Mouse (Mus musculus) kidney, adult 11 months (tissue): ENCODE data around the gene Sema6d.

Source experiments
- DNase-seq: peaks from one replicate; pipeline ENCODE4 v3.0.0; 2022

Gene Sema6d

GRCm38 (mm10) chr2:124620470-124620869 is 530.7 kb downstream of the Sema6d start:
- no peak for DNase-seq

- no peak for DNase-seq
Observed at GRCm38 (mm10) chr2:124621972-124622621, 532.3 kb downstream of the Sema6d start.

- DNase-seq, result no peak
Observed at GRCm38 (mm10) chr2:124624247-124624929, 534.6 kb downstream of the Sema6d start.

- no peak for DNase-seq
Observed at GRCm38 (mm10) chr2:124626425-124626824, 536.7 kb downstream of the Sema6d start.

GRCm38 (mm10) chr2:124627664-124628063 is 537.9 kb downstream of the Sema6d start:
- no peak for DNase-seq

DNA sequence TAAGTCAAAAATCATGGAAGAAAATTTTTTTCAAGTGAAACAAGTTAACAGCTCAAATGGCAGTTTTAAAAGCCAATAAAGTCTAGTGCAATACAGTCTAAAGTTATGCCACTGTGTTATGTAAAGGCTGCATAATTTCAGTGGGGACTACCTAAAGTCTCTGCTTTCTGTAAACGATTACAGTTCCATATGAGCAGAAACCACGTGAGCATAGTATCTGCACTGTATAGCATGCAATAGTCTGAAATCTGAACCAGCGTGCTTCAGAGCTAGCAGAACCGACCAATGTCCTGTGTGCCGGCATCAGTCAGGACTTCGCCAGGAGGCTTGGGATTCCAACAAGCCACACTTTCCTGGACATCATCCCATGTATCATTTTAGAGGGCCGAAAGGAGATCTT is 538.9 kb downstream of the Sema6d start:
- DNase-seq, result no peak

DNA sequence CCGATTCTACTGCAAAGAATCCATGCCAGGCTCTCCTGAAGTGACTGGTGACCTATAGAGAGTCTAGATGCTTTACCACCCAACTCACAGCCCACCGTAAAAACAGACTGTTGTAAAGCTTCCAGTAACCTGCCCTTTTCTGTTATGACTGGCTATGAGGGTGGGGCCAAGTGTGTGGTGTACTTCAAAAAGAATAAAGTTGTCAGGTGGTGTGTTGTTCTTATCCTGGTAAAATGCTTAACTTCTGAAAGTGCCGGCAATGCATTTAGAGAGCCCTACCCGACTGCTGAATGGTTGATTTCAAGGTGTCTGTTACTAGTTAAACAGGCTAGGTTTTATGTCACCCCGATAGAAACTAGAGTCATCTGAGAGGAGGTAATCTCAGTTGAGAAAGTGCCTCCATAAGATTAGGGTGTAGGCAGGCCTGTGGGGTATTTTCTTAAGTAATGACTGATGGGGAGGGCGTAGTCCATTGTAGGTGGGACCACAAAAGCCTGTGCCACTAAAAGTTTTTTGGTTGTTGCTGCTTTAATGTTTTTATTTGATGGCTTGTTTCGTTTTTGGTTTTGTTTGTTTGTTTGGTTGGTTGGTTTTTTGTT is 544.7 kb downstream of the Sema6d start:
- no peak for DNase-seq

DNA sequence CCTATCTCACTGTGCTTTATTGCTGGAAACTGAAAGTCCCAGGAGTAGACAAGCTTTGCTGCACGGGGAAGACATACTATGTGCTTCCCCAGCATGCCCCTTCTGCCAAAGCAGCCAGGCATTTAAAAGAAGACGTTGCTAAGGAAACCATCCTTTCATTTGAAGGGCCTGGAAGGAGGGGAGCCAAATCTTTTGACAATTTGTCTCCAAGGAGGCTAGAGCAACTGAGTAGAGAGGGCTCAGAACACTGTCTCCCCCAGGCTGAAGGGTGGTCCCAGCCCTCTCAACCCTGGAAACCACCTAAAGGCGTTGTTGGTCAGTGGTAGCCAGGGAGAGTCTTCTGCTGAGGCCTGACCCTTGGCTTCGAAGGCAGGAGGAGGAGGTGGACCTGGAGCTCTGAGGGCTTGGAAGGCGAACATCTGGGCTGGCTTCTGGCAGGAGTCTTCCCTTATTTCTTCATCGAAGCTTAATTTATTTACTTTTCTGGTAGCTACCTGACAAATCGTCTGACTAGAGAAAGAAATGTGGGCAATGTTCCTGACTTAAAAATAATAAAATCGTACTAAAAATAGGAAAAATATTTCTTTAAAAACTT is 545.6 kb downstream of the Sema6d start:
- no peak for DNase-seq

DNA sequence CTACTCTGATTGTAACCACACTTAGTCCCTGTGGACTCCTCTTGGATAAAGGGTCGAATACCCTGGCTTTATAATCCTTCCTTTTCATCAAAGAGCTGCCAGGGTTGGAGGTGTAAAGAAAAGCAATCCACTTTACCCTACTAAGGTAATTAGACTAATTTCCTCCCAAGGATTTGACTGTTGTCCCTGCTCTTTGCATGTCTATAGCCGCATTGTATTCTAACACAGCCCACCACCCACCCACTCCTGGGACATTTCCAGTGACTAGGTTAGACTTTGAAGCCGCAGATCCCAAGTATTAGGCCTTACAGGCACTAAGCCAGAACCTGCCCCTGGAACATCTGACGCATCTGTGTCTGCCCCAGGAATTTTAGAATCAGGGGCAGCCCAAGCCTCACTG is 547.3 kb downstream of the Sema6d start:
- no peak for DNase-seq

DNA sequence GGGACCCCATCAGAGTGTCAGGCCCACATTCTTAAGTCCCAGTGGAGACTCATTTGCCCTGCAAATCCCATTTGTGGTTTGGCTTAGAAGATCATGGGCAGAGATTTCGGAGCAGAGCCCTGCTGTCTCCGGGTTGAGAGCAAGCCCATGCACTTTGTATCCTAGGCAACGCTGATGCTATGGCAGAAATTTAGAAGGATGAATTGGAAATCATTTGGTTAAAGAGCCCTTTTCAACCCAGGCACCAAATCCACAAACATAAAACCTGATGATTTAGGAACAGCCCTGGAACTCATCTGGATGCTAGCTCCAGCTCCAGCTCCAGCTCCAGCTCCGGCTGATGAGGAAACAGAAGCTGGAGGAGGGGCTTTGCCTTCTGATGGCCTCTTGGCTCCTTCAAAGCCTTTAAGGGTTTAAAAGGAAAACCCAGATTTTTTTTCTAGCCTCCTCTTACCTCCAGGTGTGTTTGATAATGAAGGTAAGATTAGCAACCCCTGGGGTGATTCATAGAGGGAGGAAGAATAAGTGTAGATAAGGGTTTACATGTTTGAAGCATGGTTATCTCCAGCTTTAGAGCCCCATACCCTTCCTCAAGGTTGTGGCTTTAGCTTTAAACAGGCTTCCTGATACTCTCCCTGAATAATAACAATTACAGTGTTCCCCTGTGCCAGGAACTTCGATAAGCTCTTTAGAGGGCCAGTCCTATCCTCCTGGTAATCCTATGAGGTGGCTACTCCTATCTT is 549.6 kb downstream of the Sema6d start:
- DNase-seq, result no peak

DNA sequence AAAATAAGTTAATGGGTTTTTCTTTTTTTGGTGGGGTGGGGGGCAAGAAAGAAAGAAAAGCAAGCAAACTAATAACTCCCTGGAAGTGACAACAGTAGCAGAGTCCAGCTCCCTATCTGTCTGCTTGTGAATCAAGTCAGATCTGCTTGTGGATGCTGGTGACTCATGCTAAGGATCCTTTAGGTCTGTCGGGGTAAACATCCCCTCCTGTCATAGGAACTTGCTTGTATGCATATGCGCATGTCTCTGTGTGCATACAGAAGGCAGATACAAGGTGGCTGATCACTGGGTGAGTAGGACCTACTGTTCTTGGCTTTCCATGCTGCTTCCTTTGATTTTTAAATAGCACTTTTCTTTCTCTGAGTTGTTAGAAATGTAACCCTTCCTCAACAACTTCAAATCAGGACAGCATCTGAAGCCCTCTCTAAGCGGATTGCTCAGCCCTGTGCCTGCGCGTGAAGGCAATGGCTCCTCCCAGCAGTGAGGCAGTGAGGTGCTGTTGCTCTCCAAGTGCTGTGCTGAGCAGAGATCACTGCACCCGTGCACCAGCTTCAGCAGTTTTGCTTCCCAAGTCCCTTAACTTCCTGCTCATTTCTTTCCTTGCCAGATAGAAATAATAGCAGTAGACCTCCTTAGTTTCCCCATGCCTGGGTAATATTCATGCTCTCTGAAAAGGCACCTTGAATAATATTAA is 550.9 kb downstream of the Sema6d start:
- no peak for DNase-seq

- DNase-seq, result no peak
Observed at GRCm38 (mm10) chr2:124641194-124641558, 551.4 kb downstream of the Sema6d start.

GRCm38 (mm10) chr2:124642131-124642530 is 552.4 kb downstream of the Sema6d start:
- no peak for DNase-seq

GRCm38 (mm10) chr2:124650609-124651008 is 560.8 kb downstream of the Sema6d start:
- DNase-seq, result no peak

GRCm38 (mm10) chr2:124651146-124651545 is 561.4 kb downstream of the Sema6d start:
- no peak for DNase-seq

DNA sequence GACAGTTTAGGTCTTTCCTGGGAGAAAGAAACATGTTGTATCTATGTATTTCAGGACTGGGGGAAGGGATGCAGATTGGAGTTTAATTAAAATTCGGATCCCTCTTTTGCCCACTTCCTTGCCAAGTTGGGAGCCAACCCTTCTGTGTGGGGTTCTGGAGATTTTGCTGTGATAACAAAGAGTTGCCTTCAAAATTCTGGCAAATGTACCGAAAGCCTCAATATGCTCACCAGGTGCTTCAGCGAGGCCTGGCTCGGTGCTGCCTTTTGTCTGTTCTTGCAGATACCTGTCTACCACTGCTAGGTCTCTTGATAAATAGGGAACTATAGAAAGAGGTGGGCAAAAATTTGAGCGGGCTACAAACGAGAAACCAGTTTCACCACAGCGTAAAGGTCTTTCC is 563.4 kb downstream of the Sema6d start:
- DNase-seq, result no peak

DNA sequence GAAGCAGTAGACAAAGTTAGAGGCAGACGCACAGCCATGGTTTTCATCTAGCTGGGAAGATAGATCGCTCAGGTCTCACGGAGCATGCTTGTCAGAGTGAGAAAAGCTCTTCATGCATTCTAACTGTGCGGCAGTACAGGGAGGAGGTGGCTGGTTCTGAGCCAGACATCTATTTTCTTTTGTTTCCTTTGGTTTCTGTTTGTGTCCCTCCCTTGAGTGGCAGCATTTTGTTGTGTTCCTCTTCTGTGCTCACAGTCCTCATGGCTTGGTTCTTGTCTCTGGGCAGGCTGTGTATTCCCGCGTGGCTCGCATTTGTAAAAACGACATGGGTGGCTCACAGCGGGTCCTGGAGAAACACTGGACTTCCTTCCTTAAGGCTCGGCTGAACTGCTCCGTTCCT is 567.6 kb downstream of the Sema6d start:
- DNase-seq, result no peak

DNA sequence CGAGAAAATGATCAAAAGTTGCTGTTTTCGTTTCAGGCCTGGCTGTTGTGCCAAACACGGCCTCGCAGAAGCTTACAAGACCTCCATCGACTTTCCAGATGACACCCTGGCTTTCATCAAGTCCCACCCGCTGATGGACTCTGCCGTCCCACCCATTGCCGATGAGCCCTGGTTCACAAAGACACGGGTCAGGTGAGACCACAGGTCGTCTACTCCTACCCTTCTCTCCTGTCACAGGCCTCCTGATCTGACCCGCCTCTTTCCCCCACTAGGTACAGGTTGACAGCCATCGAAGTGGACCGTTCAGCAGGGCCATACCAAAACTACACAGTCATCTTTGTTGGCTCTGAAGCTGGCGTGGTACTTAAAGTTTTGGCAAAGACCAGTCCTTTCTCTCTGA is 568.6 kb downstream of the Sema6d start:
- no peak for DNase-seq

DNA sequence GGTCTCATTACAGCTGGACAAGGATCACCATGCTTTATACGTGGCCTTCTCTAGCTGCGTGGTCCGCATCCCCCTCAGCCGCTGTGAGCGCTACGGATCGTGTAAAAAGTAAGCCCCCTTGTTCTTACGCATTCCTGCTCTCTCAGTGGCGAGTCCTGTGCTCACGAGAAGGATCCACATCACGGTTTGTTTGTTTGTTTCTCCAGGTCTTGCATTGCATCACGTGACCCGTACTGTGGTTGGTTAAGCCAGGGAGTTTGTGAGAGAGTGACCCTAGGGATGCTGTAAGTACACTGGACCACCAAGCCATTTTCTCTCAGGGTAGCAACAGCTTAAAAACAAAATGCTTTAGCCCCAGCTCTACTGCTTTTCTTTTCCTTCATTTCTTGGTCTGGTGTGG is 569.8 kb downstream of the Sema6d start:
- DNase-seq, result no peak

GRCm38 (mm10) chr2:124660686-124661085 is 570.9 kb downstream of the Sema6d start:
- no peak for DNase-seq

DNA sequence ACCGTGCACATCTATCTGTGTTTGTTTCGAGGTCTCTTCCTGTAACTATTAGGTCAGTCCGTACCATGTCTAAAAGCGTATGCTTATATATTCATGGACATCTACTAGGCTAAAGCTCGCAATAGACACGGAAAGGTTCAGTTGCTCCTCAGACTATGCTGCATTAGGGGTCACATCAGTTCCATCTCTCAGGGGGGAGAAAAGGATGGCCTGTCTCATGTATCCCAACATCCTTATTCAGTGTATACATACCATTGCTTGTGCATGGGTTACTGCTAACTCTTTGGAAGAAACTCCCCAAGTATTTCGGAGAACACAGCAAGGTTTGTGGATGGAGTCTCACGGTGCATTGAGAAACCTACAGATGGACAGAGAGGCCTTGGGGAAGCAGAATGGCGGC is 571.5 kb downstream of the Sema6d start:
- DNase-seq, result no peak

- no peak for DNase-seq
Observed at GRCm38 (mm10) chr2:124662257-124662656, 572.5 kb downstream of the Sema6d start.

DNA sequence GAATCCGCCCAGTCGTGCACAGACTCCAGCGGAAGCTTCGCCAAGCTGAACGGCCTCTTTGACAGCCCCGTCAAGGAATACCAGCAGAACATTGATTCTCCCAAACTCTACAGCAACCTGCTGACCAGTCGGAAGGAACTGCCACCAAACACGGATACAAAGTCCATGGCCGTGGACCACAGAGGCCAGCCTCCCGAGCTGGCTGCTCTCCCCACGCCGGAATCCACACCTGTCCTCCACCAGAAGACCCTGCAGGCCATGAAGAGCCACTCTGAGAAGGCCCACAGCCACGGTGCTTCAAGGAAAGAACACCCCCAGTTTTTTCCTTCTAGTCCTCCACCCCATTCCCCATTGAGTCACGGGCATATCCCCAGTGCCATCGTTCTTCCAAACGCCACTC is 574.4 kb downstream of the Sema6d start:
- DNase-seq, result no peak
